Mouse (Mus musculus) gastrocnemius, adult 18-20 months (tissue): ENCODE results near the gene Vsx1. TPM values are rescaled to one million over a fixed set of nuclear protein-coding genes. Genes with fewer than 3 reads are reported as not detected.
A peak's percentile ranks its signal among the peaks of the same experiment; 100 is the strongest.

ENCODE experiments used
- DNase-seq: peaks from one replicate; pipeline ENCODE4 v3.0.0; 2021; ENCODE audit warnings: low spot score
- long read RNA-seq, 2 experiments: library from polyadenylated mRNA; stranded (forward); transcript quantifications; one replicate each; pipeline ENCODE4 v2.0.0; 2021
- total RNA-seq, 2 experiments: library from RNA; stranded (reverse); gene quantifications; 2 replicates each; pipeline ENCODE4 v1.2.3; 2021

The Vsx1 gene
- total RNA-seq, result not detected
- long read RNA-seq, experiment 1, result 0 reads
- long read RNA-seq, experiment 2, result 0 reads

DNA sequence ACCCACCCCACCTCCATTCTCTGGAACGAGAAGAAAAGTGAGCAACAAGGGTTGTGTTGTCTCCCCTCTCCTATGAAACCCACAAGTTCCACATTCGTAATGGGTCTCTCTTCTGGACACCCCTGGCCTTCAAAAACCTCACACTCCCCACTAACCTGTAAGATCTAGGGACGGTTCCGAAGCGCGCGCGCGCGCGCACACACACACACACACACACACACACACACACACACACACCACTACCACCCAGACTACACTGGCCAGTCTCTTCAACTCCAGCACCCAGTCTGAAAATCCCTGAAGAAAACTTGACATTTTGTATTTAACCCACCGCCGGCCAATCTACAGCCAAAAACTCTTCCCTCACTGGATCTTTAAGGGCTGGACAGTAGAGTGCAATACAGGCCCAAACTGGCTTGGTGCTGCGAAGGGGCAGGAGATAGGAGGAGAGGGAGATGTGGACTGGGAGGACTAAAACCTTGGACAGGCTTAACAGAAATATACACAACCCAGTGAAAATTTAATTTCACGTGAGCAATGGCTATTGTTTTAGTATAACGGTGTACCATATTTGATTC, at the start of gene Vsx1:
Gene Vsx1, minus strand, starts transcription at position 138 of the 578 bp plus-strand sequence.
- no peak for DNase-seq

- no peak for DNase-seq
Observed at GRCm38 (mm10) chr2:150737881-150738280, 48.7 kb upstream of the Vsx1 start.

DNA sequence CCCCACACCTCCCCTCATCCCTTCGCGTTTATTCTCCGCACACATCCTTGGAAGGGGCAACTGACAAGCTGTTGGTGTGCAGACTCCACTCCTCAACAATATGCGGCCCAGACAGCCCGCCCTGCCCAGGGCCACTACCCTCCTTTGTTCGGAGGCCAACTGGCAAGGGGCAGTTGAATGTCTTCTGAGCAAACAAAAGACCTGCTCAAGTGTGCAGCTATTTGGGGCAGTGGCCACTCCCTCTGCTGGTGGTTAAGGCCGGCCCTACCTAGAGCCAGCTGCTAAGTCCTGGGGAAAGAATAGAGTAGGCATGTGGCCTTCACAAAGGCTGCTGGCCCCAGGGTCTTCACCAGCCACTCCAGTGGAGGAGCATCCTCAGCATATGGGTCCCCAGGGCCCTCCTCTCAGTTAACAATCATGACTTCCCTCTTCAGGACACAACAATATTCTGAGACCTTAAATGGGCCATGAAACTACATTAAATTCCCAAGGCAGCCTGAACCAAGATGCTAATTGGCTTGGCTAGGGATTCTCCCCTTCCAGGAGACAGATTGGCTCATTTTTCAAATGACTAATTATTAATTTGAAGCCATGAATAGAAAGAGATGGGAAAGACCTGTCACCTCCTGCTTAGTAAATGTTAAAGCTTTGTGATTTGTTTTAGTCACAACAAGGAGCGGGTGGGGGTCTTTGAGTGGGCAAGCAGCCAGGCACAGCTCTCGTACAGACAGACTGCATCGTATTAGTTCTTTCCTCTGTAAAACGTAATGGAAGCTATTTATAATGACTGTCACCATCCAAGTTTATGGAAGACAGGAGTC, 46.8 kb upstream of the Vsx1 start:
- DNase-seq, result no peak

DNA sequence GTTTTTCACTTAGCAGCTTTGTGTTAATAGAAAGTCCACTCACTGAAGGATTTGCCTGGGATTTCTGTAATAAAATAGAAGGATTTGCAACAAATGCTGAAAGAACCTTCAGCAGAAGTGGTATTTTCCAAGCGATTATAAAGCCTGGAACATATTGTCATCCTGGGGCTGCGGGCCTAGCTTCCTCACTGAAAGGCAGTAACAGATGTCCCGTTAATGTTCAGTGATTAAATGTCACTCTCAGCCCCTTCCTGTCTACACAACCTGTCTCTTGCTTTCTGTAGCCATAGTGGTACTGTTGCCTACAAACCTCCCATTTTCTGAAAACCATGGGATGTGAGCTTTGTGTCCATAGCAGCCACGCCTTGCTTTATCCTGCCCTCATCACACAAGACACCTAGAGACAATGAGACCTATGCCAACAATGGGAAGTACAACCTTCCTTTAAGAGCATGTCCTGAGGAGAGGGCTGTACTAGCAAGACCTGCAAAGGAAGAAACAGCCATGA, 23.1 kb upstream of the Vsx1 start:
- no peak for DNase-seq

DNA sequence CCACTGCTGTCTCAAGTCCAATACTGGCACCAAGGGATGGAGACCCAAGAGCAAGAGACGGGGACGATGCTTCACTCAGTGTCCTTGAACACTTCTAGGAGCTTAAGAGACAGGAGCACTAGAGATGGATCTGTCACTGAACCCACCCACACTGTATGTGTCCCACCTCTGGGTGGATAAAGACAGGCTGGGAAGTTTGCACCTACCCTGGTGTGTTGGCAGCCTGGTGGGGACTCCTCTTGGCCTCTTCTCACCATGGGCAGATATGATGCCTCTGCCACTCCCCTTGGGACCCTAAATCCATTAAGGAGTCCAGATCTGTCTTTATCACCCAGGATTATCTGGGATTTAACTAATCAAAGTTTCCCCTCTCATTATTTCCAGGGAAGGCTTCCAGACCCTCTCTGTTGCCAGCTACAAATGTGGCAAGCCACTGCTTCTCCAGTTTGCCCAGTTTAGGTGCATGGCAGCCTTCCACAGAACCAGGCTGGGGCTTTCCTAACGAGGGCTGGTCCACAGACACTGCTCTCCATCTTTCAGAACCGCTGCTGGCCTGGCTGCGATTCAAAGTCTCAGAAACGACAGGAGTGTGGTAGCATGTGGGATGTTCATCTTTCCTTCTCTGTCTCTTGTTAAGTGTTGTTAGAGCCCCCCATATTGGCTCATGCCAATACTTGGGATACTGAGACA, 2.5 kb upstream of the Vsx1 start:
- no peak for DNase-seq

- no peak for DNase-seq
Observed at GRCm38 (mm10) chr2:150690216-150690615, 1.1 kb upstream of the Vsx1 start.

DNA sequence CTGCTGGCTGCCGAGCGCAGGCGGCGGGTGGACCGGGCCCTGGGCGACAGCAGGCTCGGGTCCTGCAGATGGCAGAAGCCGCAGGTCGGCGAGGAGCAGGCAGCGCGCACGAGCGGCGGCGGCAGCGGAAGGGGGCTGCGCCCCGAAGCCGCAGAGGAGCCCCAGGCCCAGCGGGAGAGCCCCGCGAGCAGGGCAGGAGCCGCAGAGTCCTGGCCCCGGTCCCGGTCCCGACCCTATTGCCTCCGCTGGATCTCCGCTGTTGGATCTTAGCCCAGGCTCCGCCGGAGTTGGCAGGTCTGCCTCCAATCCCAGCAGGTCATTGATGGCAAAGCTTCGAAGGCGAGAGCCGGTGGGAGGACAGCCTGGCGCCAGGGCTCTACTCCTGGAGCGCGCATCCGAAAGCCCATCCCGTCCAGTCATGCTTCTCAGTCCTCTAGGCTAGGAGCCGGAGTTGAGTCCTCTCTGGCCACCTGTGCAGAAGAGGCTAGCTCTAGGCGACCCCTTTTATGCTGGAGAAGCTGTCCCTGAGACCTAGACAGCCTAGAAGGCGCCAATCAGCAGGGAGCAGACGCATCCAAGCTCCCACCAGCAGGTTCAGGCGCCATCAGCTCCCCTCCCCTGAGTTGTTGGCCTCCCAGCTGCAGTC, 496 bp downstream of the Vsx1 start:
- DNase-seq, result peak; percentile 28

- DNase-seq, result no peak
Observed at GRCm38 (mm10) chr2:150687871-150688540, 1.2 kb downstream of the Vsx1 start.

GRCm38 (mm10) chr2:150685389-150685788, 3.8 kb downstream of the Vsx1 start:
- no peak for DNase-seq

DNA sequence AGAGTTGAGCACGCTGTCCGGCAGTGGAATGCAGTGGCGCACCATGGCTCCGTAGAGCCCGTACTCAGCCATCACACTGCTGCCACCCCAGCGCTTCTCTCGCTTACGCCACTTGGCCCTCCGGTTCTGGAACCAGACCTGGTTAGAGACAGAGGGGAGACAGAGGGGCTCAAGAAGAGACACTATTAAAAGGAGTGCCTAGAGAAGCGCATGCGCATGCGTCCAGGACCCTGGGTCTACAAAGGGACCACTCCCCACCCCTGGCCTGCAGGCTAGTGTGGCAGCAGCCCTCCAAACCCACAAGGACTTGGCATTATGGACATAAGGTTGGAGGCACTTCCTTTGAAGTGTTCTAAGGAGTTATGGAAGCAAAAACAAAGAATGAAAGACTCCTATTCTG, 4.7 kb downstream of the Vsx1 start:
- no peak for DNase-seq

- DNase-seq, result no peak
Observed at GRCm38 (mm10) chr2:150681581-150681980, 7.6 kb downstream of the Vsx1 start.

- DNase-seq, result peak; percentile 66
Observed at GRCm38 (mm10) chr2:150678392-150678791, 10.8 kb downstream of the Vsx1 start.

- DNase-seq, result no peak
Observed at GRCm38 (mm10) chr2:150675525-150675924, 13.6 kb downstream of the Vsx1 start.

DNA sequence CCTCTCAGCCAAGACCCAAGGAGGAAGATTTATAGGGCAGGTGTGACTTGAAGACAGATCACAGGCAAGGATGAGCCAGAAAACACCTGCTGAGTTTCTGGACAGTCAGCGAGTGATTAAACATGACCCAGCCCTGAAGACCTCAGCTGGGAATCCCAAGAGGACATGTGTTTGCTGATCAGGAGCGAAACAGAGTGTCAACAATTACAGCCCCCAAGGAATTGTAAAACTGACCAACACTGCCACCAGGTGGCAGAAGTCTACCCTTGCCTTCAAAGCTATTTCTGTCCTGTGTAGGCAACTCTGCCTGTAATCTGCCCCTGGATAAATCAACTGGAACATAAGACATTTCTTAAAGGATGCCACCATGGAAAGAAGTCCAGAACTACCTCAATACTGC, 14.3 kb downstream of the Vsx1 start:
- DNase-seq, result peak; percentile 68

DNA sequence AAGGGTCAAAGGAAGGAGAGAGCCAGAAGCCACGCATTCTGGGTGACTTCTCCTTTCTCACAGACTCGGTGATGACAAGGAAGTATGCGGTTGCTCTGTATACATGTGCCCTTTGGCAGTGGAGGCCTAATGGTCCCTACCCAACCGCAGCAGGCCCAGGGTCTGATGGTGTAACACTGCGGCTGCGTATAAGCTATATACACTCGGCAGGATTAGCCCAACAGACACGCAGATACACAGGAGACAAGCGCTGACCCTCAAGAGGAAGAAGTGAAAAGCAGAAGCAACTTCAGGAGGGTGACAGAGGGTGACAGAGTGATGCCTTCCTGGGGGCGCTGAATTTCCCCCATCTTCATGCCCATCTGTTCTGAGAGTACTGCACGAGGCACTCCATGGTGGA, 15.2 kb downstream of the Vsx1 start:
- DNase-seq, result no peak

- no peak for DNase-seq
Observed at GRCm38 (mm10) chr2:150671609-150672290, 17.4 kb downstream of the Vsx1 start.

GRCm38 (mm10) chr2:150670926-150671325, 18.2 kb downstream of the Vsx1 start:
- no peak for DNase-seq

GRCm38 (mm10) chr2:150669454-150670045, 19.6 kb downstream of the Vsx1 start:
- DNase-seq, result no peak

DNA sequence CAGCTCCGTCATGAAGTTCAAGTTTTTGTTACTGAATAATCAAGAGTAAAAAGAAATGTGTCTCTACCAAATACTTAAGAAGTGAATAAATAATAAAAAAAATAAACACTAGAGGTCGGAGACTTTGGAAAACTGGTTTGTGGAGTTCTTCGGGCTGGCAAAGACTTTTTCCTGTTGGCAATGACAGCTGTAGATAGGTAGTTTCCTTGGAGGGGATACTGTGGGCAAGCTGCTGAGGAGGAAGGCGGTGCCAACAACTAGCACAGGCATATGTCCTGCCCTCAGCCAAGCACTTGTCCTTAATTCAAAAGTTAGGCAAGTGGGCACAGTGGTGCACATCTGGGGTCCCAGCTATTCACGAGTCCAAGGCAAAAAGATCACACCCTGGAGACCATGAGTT, 20.2 kb downstream of the Vsx1 start:
- no peak for DNase-seq
